In genomic region chr19:9924034-9924768, GRCm38 (mm10) we compare ENCODE assay signal across 15 mouse cellular contexts. TPM values are rescaled to one million over a fixed set of nuclear protein-coding genes. Genes with fewer than 3 reads are reported as not detected.
DNase-seq lines count a peak whose midpoint lies in the region; ATAC-seq and TF ChIP-seq lines count a peak whose summit lies in the region.
"Had no signal": no experiment of that assay in that cellular context is flagged by ENCODE, and none has a peak within 500 bp of the region (broad histone marks: within the 10 kb centered on the region; RNA-seq: fewer than 3 reads in every experiment).

No protein-coding gene starts in this region.

- peak; percentile 32; the same call in 1 of the 2 replicates for ATAC-seq in lung, embryonic 14.5 days (ENCODE audit: insufficient read depth)
- ATAC-seq in intestine, embryonic 14.5 days (replicated peaks; ENCODE audit: low FRiP score, low TSS enrichment, low read depth): no peak
- ATAC-seq in liver, embryonic 13.5 days (ENCODE audit: low read depth): 0 out of 2 replicates have a peak, but pooled peaks have one; percentile 27
- peak; percentile 36; the same call in 1 of the 2 replicates for ATAC-seq in stomach, embryonic 16.5 days (ENCODE audit: insufficient read depth, low FRiP score)

- no peak overlapping the region for H3K4me2 ChIP-seq in lung, embryonic 14.5 days
- no peak overlapping the region for H3K4me2 ChIP-seq in intestine, embryonic 14.5 days (ENCODE audit: low read length)
- H3K4me2 ChIP-seq in liver, embryonic 13.5 days: no peak overlapping the region
- H3K4me2 ChIP-seq in stomach, embryonic 16.5 days (ENCODE audit: low read depth, low read length): no peak overlapping the region
- H3K4me2 ChIP-seq: limb, embryonic 13.5 days; midbrain, embryonic 12.5 days had no signal

- H3K9ac ChIP-seq in lung, embryonic 14.5 days: no peak overlapping the region
- H3K9ac ChIP-seq in intestine, embryonic 14.5 days (ENCODE audit: low read length): no peak overlapping the region
- no peak overlapping the region for H3K9ac ChIP-seq in liver, embryonic 13.5 days
- H3K9ac ChIP-seq in stomach, embryonic 16.5 days (ENCODE audit: low read length): no peak overlapping the region
- H3K9ac ChIP-seq: limb, embryonic 13.5 days; midbrain, embryonic 12.5 days had no signal

- no peak overlapping the region for H3K4me3 ChIP-seq in lung, embryonic 14.5 days (ENCODE audit: low read depth, low read length)
- no peak overlapping the region for H3K4me3 ChIP-seq in intestine, embryonic 14.5 days (ENCODE audit: low read depth, low read length)
- no peak overlapping the region for H3K4me3 ChIP-seq in liver, embryonic 13.5 days (replicated peaks)
- no peak overlapping the region for H3K4me3 ChIP-seq in stomach, embryonic 16.5 days (replicated peaks; ENCODE audit: low read length)
- H3K4me3 ChIP-seq: limb, embryonic 13.5 days; midbrain, embryonic 12.5 days had no signal

- no peak for TF ChIP-seq CTCF in lung, embryonic 14.5 days (IDR thresholded peaks at IDR 0.05; ENCODE audit: low read depth)

- DNase-seq in lung, embryonic 14.5 days: no peak
- DNase-seq in lung, postnatal 14 days: no peak
- peak; percentile 48 for DNase-seq in intestine, embryonic 14.5 days (ENCODE audit: low spot score)
- DNase-seq in liver, embryonic 13.5 days: no peak
- no peak for DNase-seq in c-Kit-positive CD71-positive TER-119-positive erythroid progenitor cells, embryonic 14.5 days (ENCODE audit: low spot score)
- no peak for DNase-seq in cerebellum, postnatal 25 days
- DNase-seq: cerebellum, adult 11 months; heart, adult 18-20 months; layer of hippocampus, adult 9-11 months; lung, postnatal 36 days; right cerebral cortex, postnatal 25 days had no signal

- WGBS in lung, embryonic 14.5 days: 28% methylated on average over 13 of the region's 13 CpGs
- WGBS in intestine, embryonic 14.5 days: 43% methylated on average over 13 of the region's 13 CpGs
- WGBS in liver, embryonic 13.5 days (ENCODE audit: insufficient replicate concordance): 57% methylated on average over 13 of the region's 13 CpGs
- 35% methylated on average over 13 of the region's 13 CpGs for WGBS in stomach, embryonic 16.5 days

- peaks cover 12% of the 10 kb centered on the region for H3K4me1 ChIP-seq in lung, embryonic 14.5 days (ENCODE audit: insufficient read depth)
- 0 out of 2 replicates have a peak, but pooled peaks cover 4% of the 10 kb centered on the region for H3K4me1 ChIP-seq in intestine, embryonic 14.5 days (replicated peaks; ENCODE audit: control insufficient read depth, insufficient read depth, low read length)
- H3K4me1 ChIP-seq in liver, embryonic 13.5 days (replicated peaks): peaks cover 46% of the 10 kb centered on the region
- H3K4me1 ChIP-seq in stomach, embryonic 16.5 days (ENCODE audit: control insufficient read depth, insufficient read depth, low read length): peaks cover 8% of the 10 kb centered on the region; the same call in 1 of the 2 replicates

- H3K27me3 ChIP-seq in lung, embryonic 14.5 days (ENCODE audit: insufficient read depth, low read length): no peaks in the 10 kb centered on the region
- no peaks in the 10 kb centered on the region for H3K27me3 ChIP-seq in intestine, embryonic 14.5 days (replicated peaks; ENCODE audit: control insufficient read depth, insufficient read depth, low read length)
- peaks cover 10% of the 10 kb centered on the region; the same call in 1 of the 2 replicates for H3K27me3 ChIP-seq in liver, embryonic 13.5 days
- no peaks in the 10 kb centered on the region for H3K27me3 ChIP-seq in stomach, embryonic 16.5 days (ENCODE audit: control insufficient read depth, insufficient read depth, low read length)
- H3K27me3 ChIP-seq: limb, embryonic 13.5 days; midbrain, embryonic 12.5 days had no signal

- no peaks in the 10 kb centered on the region for H3K9me3 ChIP-seq in lung, embryonic 14.5 days (ENCODE audit: low read depth, low read length)
- H3K9me3 ChIP-seq in intestine, embryonic 14.5 days (ENCODE audit: control insufficient read depth, low read length): no peaks in the 10 kb centered on the region
- H3K9me3 ChIP-seq in liver, embryonic 13.5 days (replicated peaks): no peaks in the 10 kb centered on the region
- H3K9me3 ChIP-seq in stomach, embryonic 16.5 days (replicated peaks; ENCODE audit: control insufficient read depth, low read length): no peaks in the 10 kb centered on the region
- H3K9me3 ChIP-seq: limb, embryonic 13.5 days; midbrain, embryonic 12.5 days had no signal

- H3K27ac ChIP-seq in lung, embryonic 14.5 days (ENCODE audit: low read depth): no peak overlapping the region
- no peak overlapping the region for H3K27ac ChIP-seq in intestine, embryonic 14.5 days (ENCODE audit: low read depth)
- H3K27ac ChIP-seq in liver, embryonic 13.5 days: no peak overlapping the region
- no peak overlapping the region for H3K27ac ChIP-seq in stomach, embryonic 16.5 days (ENCODE audit: low read length)
- H3K27ac ChIP-seq: kidney, postnatal 0 days; limb, embryonic 13.5 days; midbrain, embryonic 12.5 days had no signal

- no peaks in the 10 kb centered on the region for H3K36me3 ChIP-seq in lung, embryonic 14.5 days (ENCODE audit: insufficient read depth)
- H3K36me3 ChIP-seq in intestine, embryonic 14.5 days (ENCODE audit: control insufficient read depth, insufficient read depth, low read length): no peaks in the 10 kb centered on the region
- no peaks in the 10 kb centered on the region for H3K36me3 ChIP-seq in liver, embryonic 13.5 days
- no peaks in the 10 kb centered on the region for H3K36me3 ChIP-seq in stomach, embryonic 16.5 days (ENCODE audit: control insufficient read depth, insufficient read depth, low read length)
- H3K36me3 ChIP-seq: limb, embryonic 13.5 days; midbrain, embryonic 12.5 days had no signal

RNA-seq across cellular contexts. Expression of gene Incenp, which starts 24.9 kb away (rescaled TPM):
- polyA plus RNA-seq in lung, embryonic 14.5 days (2014; fragmentation: Nextera tagmentation; extraction: Ambion mirVana): 120 and 137 TPM in 2 replicates
- 84.8 and 85.3 TPM in 2 replicates for polyA plus RNA-seq in intestine, embryonic 14.5 days (2014; fragmentation: Nextera tagmentation; extraction: Ambion mirVana)
- polyA plus RNA-seq in liver, embryonic 13.5 days (2015; fragmentation: Nextera tagmentation; extraction: Ambion mirVana): 100 and 108 TPM in 2 replicates
- 61.4 and 73.6 TPM in 2 replicates for polyA plus RNA-seq in stomach, embryonic 16.5 days (2015; fragmentation: Nextera tagmentation; extraction: Ambion mirVana)

RNA-seq across cellular contexts. Expression of gene Fth1, which starts 56.2 kb away (rescaled TPM):
- 1,651 and 1,692 TPM in 2 replicates for polyA plus RNA-seq in lung, embryonic 14.5 days (2014; fragmentation: Nextera tagmentation; extraction: Ambion mirVana)
- 1,450 and 1,529 TPM in 2 replicates for polyA plus RNA-seq in intestine, embryonic 14.5 days (2014; fragmentation: Nextera tagmentation; extraction: Ambion mirVana)
- 5,062 and 5,153 TPM in 2 replicates for polyA plus RNA-seq in liver, embryonic 13.5 days (2015; fragmentation: Nextera tagmentation; extraction: Ambion mirVana)
- polyA plus RNA-seq in stomach, embryonic 16.5 days (2015; fragmentation: Nextera tagmentation; extraction: Ambion mirVana): 1,902 and 2,108 TPM in 2 replicates
